Mouse (Mus musculus): ENCODE measurements at regions not wholly inside any gene's neighbourhood (a gene's known extent, or its start where the extent isn't known, plus 50 kb on each side); places are given as distances from the start of the nearest gene placed in this dataset.

GRCm38 (mm10) chr3:68758609-68759008 lies 68.2 kb downstream of the Il12a start:
- DNase-seq (ENCODE audit: low spot score in 2 of 2) = no peak

GRCm38 (mm10) chr3:68759375-68759774 lies 68.9 kb downstream of the Il12a start:
- peak; percentile 32 to 38 for DNase-seq (ENCODE audit: low spot score in 2 of 2)

- DNase-seq (ENCODE audit: low spot score in 2 of 2) = no peak
Observed at GRCm38 (mm10) chr3:68760806-68761205, 70.4 kb downstream of the Il12a start.

DNA sequence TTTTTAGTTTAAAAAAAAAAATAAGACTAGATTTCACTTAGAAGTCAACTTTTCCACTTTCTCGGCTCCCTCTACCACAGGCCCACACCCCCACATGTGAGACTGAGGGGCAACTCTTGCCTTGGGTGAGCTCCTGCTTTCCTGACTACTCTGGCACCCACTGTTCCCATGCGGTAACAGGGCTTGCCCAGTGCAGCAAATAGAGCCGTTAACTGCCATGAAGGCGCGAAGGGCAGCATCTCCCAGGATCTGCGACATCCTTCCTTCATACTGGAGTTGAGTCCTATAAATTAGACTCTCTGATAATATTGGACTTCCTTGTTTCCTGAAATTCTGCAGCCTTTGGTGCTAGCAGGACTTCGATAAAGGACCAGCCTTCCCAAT lies 70.8 kb downstream of the Il12a start:
- no peak for DNase-seq (ENCODE audit: low spot score in 2 of 2)

DNA sequence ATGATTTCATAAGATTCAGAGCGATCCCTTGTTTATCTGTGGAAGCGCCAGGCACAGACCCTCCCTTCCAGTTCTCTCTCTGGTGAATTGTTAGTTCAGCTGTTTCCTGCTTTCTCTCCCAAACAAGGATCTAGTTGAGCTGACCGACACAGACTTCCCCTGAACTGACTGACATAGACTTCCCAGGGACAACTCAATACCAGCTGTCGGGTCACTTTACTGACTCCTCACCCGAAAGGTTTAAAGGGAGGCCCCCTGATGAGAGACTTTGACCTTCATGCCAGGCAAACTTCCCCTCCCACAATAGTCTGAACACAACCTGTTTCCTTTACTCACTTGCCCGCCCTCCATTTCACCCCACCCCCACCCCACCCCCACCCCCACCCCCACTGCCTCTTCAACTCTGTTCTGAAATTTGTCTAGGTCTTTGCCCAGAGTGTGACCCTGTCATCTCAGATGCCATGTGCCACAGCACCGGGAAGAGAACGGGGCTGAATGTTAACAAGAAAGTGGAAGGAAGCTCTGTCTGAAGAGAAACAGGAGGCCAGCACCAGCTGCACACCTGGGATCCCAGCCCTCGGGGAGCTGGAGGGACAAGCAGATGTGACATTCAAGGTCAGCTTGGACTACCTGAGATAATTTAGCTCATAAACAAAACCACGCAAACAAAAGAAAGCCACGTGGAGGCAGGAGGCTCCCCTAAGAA lies 71.3 kb downstream of the Il12a start:
- no peak for DNase-seq (ENCODE audit: low spot score in 2 of 2)

- no peak for DNase-seq (ENCODE audit: low spot score in 2 of 2)
Observed at GRCm38 (mm10) chr3:68762988-68763387, 72.5 kb downstream of the Il12a start.

DNA sequence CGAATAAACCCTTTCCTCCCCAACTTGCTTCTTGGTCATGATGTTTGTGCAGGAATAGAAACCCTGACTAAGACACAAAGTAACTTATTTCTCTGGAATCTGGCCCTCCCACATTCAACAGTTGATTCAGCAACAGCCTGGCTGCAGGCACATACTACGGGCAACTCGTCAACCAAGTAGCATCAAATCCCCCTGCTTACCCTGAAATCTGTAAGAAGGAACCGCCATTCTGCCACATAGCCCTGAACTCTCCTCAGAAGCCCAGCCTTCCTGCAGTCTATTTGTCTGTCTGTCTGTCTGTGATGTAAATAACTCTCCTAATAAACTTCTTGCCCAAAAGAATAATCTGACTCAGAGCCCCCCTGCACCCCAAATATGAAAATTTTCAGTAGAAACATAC lies 73.9 kb downstream of the Il12a start:
- DNase-seq (ENCODE audit: low spot score in 2 of 2) = no peak

- peak; percentile 33 to 36 for DNase-seq (ENCODE audit: low spot score in 2 of 2)
Observed at GRCm38 (mm10) chr3:68764917-68765598, 74.6 kb downstream of the Il12a start.

- no peak for DNase-seq (ENCODE audit: low spot score in 2 of 2)
Observed at GRCm38 (mm10) chr3:68771579-68771978, 81.1 kb downstream of the Il12a start.

DNA sequence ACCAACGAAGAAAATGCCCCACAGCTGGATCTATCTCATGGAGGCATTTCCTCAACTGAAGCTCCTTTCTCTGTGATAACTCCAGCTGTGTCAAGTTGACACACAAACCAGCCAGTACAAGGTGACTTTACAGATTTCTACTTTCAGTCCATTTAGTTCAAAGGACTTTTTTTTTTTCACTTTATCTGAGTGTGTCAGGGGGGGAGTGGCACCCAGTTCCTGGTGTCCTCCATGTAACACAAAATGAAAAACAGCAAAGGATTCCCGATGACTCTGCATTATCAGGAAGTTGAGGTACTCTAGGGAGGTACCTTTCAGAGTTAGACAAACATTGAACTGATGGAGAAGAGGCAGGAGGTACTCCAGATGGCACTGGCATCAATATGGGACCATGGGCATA lies 87.4 kb downstream of the Il12a start:
- DNase-seq (ENCODE audit: low spot score in 2 of 2) = no peak

- DNase-seq (ENCODE audit: low spot score in 2 of 2) = no peak
Observed at GRCm38 (mm10) chr3:68778354-68779040, 88.1 kb downstream of the Il12a start.

- DNase-seq (ENCODE audit: low spot score in 2 of 2) = no peak
Observed at GRCm38 (mm10) chr3:68780843-68781242, 88.5 kb upstream of the 1110032F04Rik start.

GRCm38 (mm10) chr3:68781466-68781865 lies 87.9 kb upstream of the 1110032F04Rik start:
- no peak for DNase-seq (ENCODE audit: low spot score in 2 of 2)

GRCm38 (mm10) chr3:68782363-68782762 lies 87.0 kb upstream of the 1110032F04Rik start:
- no peak for DNase-seq (ENCODE audit: low spot score in 2 of 2)

GRCm38 (mm10) chr3:68783666-68784416 lies 85.5 kb upstream of the 1110032F04Rik start:
- DNase-seq (ENCODE audit: low spot score in 2 of 2) = no peak

GRCm38 (mm10) chr3:68786771-68787170 lies 82.6 kb upstream of the 1110032F04Rik start:
- DNase-seq (ENCODE audit: low spot score in 2 of 2) = no peak

GRCm38 (mm10) chr3:68787385-68788175 lies 81.8 kb upstream of the 1110032F04Rik start:
- DNase-seq (ENCODE audit: low spot score in 2 of 2) = no peak

DNA sequence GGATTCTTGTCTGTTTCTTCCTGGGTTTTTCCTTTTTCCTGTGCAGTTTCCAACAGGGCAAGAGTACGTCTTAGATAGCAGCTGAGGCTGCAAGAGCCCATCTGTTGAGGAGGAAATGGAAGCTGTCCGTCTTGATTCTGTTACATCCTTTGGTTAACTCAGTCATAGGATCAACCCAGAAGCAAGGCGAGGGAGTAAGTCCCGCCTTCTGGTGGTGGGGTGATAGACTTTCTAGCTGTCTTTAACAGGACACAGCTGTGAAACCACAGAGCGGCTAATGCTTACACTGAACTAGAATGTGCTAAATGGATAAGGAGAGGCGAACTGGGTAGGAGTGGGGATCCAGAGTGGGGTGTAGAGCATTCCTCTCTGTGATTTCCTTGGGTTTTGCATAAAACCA lies 79.9 kb upstream of the 1110032F04Rik start:
- DNase-seq (ENCODE audit: low spot score in 2 of 2) = no peak

GRCm38 (mm10) chr3:68790466-68790865 lies 78.9 kb upstream of the 1110032F04Rik start:
- DNase-seq (ENCODE audit: low spot score in 2 of 2) = no peak

GRCm38 (mm10) chr3:68792883-68793282 lies 76.5 kb upstream of the 1110032F04Rik start:
- DNase-seq (ENCODE audit: low spot score in 2 of 2) = no peak

- no peak for DNase-seq (ENCODE audit: low spot score in 2 of 2)
Observed at GRCm38 (mm10) chr3:68793923-68794322, 75.5 kb upstream of the 1110032F04Rik start.

All from layer of hippocampus, adult 8-10 months (tissue).